Mouse (Mus musculus) large intestine, adult 2 months (tissue): ENCODE data around the gene Hagh. TPM values are rescaled to one million over a fixed set of nuclear protein-coding genes. Genes with fewer than 3 reads are reported as not detected.

Source experiments
- DNase-seq: peaks from one replicate; pipeline ENCODE4 v3.0.0-alpha.2; 2012; ENCODE audit warnings: low read depth, low spot score
- WGBS: fragments of 180-500 bp; shearing (Covaris S2); methylation state at CpG from one replicate; pipeline ENCODE4 v1.1.7; 2018; 5-methylcytosine and 5-hydroxymethylcytosine counted together
- polyA plus RNA-seq: library from polyadenylated mRNA; depleted of rRNA; stranded (reverse); fragments of >200 nt; gene quantifications from 2 replicates; pipeline ENCODE4 v1.2.3, GENCODE M21; 2012

Hagh gene
- polyA plus RNA-seq, 1 experiment, result 105 TPM

GRCm38 (mm10) chr17:24848600-24849031 is 8.7 kb downstream of the Hagh start:
- DNase-seq, result no peak

GRCm38 (mm10) chr17:24849733-24850064 is 9.8 kb downstream of the Hagh start:
- WGBS, result under 1% methylated on average over 21 of the region's 21 CpGs
- DNase-seq, result no peak

- DNase-seq, result peak; percentile 93
- under 1% methylated on average over 58 of the region's 58 CpGs for WGBS
Measured at GRCm38 (mm10) chr17:24850065-24850772, 10.3 kb downstream of the Hagh start, which contains the start of gene Fahd1. TSS of gene Fahd1 (minus strand) at chr17:24850364.

GRCm38 (mm10) chr17:24850773-24851127 is 10.8 kb downstream of the Hagh start:
- under 1% methylated on average over 20 of the region's 20 CpGs for WGBS
- no peak for DNase-seq

- 56% methylated on average over 10 of the region's 10 CpGs for WGBS
- no peak for DNase-seq
Measured at GRCm38 (mm10) chr17:24851381-24852125, 11.6 kb downstream of the Hagh start.

- DNase-seq, result no peak
- WGBS, result 83% methylated on average over 3 of the region's 3 CpGs
Measured at GRCm38 (mm10) chr17:24855838-24856464, 16.0 kb downstream of the Hagh start.

GRCm38 (mm10) chr17:24856589-24856988 is 16.6 kb downstream of the Hagh start:
- whole genome bisulfite sequencing, result 90% methylated on average over 13 of the region's 13 CpGs
- DNase-seq, result no peak

- WGBS, result 80% methylated on average over 8 of the region's 8 CpGs
- no peak for DNase-seq
Measured at GRCm38 (mm10) chr17:24857831-24858470, 18.0 kb downstream of the Hagh start.

GRCm38 (mm10) chr17:24858967-24859366 is 19.0 kb downstream of the Hagh start:
- 87% methylated on average over 6 of the region's 6 CpGs for WGBS

GRCm38 (mm10) chr17:24860076-24860475 is 20.1 kb downstream of the Hagh start:
- 95% methylated on average over 8 of the region's 8 CpGs for WGBS

More at GRCm38 (mm10) chr17:24858967-24859366, 19.0 kb downstream of the Hagh start:
- DNase-seq, result no peak

GRCm38 (mm10) chr17:24861785-24862184 is 21.8 kb downstream of the Hagh start:
- no peak for DNase-seq
- 95% methylated on average over 3 of the region's 3 CpGs for WGBS

More at GRCm38 (mm10) chr17:24860076-24860475, 20.1 kb downstream of the Hagh start:
- no peak for DNase-seq

- WGBS, result 96% methylated on average over 8 of the region's 8 CpGs
- no peak for DNase-seq
Measured at GRCm38 (mm10) chr17:24865776-24866175, 25.8 kb downstream of the Hagh start, which contains the start of gene Igfals. TSS of gene Igfals (plus strand) at chr17:24865997.

GRCm38 (mm10) chr17:24867914-24868313 is 28.0 kb downstream of the Hagh start:
- no peak for DNase-seq
- WGBS, result 93% methylated on average over 10 of the region's 10 CpGs

- WGBS, result 63% methylated on average over 4 of the region's 4 CpGs
Measured at GRCm38 (mm10) chr17:24873695-24874404, 33.9 kb downstream of the Hagh start.

GRCm38 (mm10) chr17:24874405-24874745 is 34.4 kb downstream of the Hagh start:
- WGBS, result 58% methylated on average over 1 of the region's 1 CpGs
- no peak for DNase-seq

More at GRCm38 (mm10) chr17:24873695-24874404, 33.9 kb downstream of the Hagh start:
- DNase-seq, result no peak

GRCm38 (mm10) chr17:24874989-24875388 is 35.0 kb downstream of the Hagh start:
- DNase-seq, result no peak
- WGBS, result 75% methylated on average over 8 of the region's 8 CpGs

- 33% methylated on average over 10 of the region's 10 CpGs for WGBS
- no peak for DNase-seq
Measured at GRCm38 (mm10) chr17:24877336-24878116, 37.6 kb downstream of the Hagh start.

- 21% methylated on average over 5 of the region's 5 CpGs for WGBS
- no peak for DNase-seq
Measured at GRCm38 (mm10) chr17:24878117-24878397, 38.1 kb downstream of the Hagh start.

GRCm38 (mm10) chr17:24878531-24878930 is 38.6 kb downstream of the Hagh start:
- no peak for DNase-seq
- 54% methylated on average over 8 of the region's 8 CpGs for WGBS
